Mouse (Mus musculus): Measurements from ENCODE around the gene Prss30. TPM values are rescaled to one million over a fixed set of nuclear protein-coding genes. Genes with fewer than 3 reads are reported as not detected.

Prss30 gene
- not detected for total RNA-seq (2021)
- long read RNA-seq, experiment 1 = 0 reads
- long read RNA-seq, experiment 2 = 0 reads

DNA sequence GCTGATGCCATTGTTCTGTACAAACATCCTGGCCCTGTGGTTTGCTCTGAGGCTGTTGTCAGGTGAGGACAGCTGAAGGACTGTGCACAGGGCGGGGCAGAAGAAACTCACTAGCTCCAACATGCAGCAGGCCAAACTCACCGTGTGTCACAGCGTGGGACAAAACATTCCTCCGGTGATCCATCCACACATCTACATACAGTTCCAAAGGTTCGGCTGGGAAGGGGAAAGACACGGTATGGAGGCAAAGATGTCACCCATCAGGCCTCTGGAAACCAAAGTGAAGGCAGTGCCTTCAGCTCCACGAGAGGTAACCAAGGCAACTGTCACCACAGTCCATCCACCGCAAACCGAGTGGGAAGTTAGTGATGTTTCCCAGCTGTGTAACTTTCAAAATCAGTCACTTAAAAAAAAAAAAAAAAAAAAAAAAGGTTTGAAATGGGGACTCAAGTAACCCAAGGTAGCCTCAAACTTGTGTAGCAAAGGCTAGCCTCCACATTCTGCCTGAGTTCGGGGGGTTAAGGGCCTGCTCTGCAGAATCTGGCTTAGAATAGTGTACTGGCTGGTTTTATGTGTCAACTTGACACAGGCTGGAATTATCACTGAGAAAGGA lies at the start of gene Prss30:
TSS of gene Prss30 (minus strand) at position 270 of the 613 bp plus-strand sequence.
- no peak for DNase-seq (ENCODE audit: low spot score)

DNA sequence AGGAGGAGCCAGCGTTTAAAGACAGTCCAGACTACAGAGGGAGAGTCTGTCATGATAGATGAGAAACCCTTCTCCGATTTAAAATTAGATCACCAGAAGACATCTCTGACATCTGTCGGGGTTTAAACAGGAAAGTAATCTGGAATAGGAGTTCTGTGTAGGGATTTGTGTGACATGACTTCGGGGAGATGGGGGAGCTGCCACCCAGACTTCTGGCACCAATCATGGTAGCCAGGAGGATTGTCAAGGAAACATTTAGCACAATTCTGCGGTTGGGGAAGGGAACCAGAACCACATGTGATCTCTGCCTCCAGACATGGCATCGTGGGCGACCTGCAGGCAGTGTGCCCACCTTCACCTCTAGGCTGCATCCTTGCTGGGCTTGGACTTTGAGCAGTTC lies 49.1 kb upstream of the Prss30 start:
- DNase-seq (ENCODE audit: low spot score) = no peak

GRCm38 (mm10) chr17:24021375-24022199 lies 41.2 kb upstream of the Prss30 start:
- DNase-seq (ENCODE audit: low spot score) = peak; percentile 23

DNA sequence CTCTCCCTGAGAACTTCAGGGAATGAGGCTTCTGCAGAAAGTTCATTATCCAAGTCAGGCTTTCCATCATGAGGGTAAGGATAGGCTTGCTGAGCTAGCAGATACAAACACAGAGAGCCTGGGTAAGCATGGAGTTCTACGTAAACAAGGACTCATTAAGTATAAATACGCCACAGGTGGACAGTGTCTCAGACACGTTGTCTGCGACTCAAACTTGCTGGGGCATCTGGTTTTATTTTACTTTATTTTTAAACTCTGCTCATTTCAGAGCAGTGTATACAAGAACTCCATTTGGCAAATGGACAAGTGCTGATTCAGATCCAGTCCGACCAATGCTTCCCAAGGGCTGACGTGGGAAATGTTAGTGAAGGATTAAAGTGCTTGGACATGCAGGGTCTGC lies 40.3 kb upstream of the Prss30 start:
- no peak for DNase-seq (ENCODE audit: low spot score)

DNA sequence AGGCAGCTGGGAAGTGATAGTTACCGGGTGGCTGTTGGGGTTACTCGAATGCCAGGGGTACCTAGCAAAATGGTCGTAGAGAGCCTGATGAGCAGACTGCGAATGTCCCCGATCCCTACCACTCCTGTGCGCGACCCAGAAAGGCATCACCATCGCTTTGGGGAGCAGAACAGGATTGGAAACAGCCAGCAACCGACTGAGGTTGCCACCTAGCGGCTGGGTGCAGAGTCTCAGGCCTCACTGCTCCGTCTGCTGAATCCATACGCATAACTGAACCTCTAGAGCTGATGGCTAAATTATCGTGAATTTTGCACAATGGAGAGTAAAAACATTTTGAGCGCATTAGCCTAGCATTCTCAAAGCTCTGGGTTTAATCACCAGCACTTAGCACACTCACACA lies 35.4 kb upstream of the Prss30 start:
- no peak for DNase-seq (ENCODE audit: low spot score)

DNA sequence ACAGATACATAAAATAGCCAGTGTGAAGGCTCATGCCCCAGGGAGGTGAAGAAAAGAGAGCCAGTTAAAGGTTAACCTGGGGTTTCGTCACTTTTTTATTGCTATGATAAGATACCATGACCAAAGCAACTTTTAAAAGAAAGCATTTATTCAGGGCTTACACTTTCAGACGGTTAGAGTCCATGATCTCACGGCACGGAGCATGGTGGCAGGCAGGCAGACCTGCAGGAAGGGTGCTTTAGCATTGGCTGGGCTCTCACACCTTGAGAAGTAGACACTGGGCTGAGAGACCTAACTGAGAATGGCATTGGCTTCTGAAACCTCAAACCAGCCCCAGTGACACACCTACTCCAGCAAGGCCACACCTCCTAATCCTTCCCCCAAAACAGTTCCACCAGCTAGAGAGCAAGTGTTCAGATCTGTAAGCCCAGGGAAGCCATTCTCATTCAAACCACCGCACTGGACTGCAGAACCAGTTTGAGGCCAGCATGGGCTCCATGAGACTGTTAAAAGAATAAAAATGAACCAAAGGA lies 34.1 kb upstream of the Prss30 start:
- no peak for DNase-seq (ENCODE audit: low spot score)

DNA sequence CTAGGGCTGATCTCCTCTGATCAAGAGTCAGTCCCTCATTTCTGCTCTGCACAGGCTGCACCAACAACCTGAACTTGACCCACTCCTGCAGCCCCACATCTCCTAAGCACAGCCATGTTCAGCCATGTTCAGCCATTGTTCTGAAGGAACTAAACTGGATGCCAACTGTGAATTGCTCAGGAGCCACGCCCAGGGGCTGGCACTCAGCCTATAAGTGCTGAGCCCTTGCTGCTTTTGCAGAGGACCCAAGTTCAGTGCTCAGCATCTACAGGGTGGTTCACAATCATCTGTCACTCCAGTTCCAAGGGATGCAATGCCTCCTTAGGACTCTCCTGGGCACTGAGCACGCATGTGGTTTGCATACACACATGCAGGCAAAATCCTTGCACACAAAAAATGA lies 32.6 kb upstream of the Prss30 start:
- no peak for DNase-seq (ENCODE audit: low spot score)

- no peak for DNase-seq (ENCODE audit: low spot score)
Measured at GRCm38 (mm10) chr17:24009617-24010016, 29.3 kb upstream of the Prss30 start.

DNA sequence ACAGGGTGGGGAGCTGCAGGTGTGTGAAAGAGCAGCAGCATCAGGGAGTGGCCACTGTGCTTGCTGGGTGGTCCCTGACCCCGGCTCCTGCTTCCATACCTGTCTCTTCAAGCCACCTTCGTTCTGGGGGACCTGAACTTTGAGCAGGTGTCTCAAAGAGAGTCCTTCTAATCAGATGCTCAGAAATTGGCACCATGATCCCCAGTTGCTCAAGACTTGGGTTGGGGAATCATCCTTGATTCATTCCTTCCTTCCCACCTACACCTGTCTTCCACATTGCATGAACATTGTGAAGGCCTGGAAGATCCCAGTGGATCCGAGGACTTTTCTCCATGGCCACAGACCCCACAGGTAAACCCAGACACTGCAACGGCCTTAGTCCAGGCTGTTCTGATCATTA lies 27.7 kb upstream of the Prss30 start:
- no peak for DNase-seq (ENCODE audit: low spot score)

- no peak for DNase-seq (ENCODE audit: low spot score)
Measured at GRCm38 (mm10) chr17:24007391-24007790, 27.0 kb upstream of the Prss30 start.

GRCm38 (mm10) chr17:24006930-24007329 lies 26.6 kb upstream of the Prss30 start:
- no peak for DNase-seq (ENCODE audit: low spot score)

- no peak for DNase-seq (ENCODE audit: low spot score)
Measured at GRCm38 (mm10) chr17:24005049-24005448, 24.7 kb upstream of the Prss30 start.

DNA sequence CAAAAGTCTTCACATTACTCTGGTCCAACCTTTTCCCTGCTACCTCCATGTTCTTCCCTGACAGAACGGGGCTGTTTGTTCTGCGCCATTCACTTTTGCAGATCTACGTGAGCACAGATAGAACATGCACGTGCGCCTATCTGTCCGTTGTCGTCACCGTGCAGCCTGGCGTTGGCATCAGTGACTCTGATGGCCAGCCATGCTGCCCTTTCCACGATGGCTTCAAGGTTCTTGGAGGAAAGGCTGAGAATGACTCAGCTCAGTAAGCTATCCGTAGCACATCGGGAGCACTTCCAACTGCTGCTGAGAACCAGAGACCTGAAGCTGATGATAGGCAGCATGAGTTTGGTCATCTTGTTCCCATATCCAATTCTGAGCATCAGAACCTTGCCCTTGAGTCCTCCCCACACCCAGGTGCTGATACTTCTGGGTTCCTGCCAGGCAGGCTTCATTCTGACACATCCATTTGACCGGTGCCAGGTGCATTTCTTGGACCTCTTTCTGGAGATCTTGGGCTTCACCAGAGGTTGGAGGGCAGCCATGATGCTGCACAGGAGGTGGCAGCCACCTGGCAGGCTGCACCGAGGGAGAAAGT lies 23.8 kb upstream of the Prss30 start:
- no peak for DNase-seq (ENCODE audit: low spot score)

GRCm38 (mm10) chr17:24000404-24000803 lies 20.0 kb upstream of the Prss30 start:
- peak; percentile 23 for DNase-seq (ENCODE audit: low spot score)

DNA sequence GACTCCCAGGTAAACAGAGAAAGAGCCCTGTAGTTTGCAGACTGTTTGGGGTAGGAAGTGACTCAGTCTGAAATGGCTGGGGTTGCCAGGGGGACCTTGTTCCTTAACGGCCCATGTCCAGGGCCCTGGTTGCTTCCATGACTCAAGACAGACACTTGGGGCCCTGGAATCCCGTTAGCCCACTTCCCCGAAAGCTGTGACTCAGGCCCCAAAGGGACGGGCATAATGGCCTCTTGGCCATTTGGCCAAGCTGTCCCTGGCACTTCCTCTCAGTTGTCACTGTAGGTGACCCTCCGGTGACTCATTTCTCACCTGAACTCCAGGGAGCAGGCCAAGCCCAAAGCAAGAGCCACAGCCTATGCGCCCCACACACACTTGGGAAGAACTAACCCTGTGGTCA lies 18.0 kb upstream of the Prss30 start:
- no peak for DNase-seq (ENCODE audit: low spot score)

DNA sequence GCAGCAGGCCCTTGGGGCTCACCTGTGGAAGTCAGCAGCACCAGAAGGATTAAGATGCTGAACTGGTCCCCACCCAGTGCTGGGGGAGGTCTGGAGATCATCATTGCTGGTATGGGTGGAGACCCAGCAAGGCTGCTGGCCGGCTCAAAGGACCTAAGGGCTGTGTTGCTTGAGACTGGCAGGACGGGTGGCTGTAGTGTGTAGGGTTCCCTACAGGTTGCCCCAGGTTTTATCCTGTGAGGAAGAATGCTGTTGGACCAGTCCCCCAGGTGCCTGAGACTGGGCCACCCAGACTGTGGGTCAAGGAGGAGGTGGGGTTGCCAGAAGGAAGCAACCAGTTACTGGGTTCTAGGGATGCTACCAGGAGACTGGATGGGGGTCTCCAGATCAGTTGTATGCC lies 17.5 kb upstream of the Prss30 start, which contains the start of gene Prss22:
TSS of gene Prss22 (minus strand) at position 200 of the 400 bp plus-strand sequence.
- DNase-seq (ENCODE audit: low spot score) = no peak

DNA sequence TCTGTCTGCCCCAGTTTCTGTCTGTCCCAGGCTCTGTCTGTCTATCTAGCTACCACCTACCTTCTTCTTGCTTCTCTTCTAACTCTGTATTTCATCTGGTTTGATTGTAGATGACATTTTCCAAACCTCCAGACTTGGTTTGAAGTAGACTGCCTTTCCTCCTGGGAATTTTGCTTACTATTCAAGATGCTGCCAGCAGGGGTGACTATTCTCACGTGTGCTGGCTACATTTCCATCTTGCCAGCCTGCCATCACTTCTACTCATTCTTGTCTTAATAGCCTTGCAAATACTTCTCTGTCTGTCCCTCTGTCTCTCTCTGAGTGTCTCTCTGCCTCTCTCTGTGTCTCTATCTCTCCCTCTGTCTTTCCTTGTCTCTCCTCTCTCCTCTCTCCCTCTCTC lies 15.1 kb upstream of the Prss30 start:
- no peak for DNase-seq (ENCODE audit: low spot score)

GRCm38 (mm10) chr17:23994667-23995066 lies 14.3 kb upstream of the Prss30 start:
- DNase-seq (ENCODE audit: low spot score) = no peak

DNA sequence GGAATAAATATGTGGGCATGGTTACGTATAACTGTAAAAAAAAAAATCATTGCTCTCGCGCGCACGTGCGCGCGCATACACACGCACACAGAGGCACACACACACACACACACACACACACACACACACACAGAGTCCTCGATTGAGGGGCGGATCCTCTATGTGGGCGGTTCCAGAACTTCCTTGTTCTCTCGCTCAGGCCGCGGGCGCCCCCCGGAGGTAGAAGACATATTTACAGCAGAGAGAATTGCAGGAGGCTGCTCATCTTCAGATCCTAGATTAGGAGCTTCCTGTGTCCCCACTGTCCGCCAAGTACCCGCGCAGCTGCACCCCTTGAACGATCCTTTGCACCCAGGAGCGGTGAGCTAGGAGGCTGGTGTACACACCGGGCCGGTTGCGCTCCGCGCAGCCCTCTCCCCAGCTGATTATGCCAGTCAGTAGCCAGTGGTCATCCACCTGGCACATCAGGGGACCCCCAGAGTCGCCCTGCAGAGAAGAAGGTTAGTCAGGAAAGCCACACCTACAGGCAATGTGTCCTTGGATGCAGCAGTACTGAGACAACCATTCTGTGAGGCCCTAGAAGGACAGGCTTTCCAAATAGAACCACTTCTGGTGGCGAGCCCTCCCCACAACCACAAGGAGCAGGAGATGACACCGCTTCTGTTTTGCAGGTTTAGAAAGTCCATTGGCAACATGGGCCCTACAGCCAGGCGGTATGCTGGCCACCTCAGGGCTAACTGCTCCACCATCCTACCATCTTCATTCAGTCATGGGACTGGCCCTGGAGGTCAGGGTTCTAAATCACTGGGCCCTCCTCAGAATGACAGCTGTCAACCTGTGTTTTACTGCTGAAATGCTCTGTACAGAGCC lies 13.4 kb upstream of the Prss30 start:
- DNase-seq (ENCODE audit: low spot score) = peak; percentile 86

- no peak for DNase-seq (ENCODE audit: low spot score)
Measured at GRCm38 (mm10) chr17:23992789-23993553, 12.6 kb upstream of the Prss30 start.

GRCm38 (mm10) chr17:23989802-23990201 lies 9.4 kb upstream of the Prss30 start:
- DNase-seq (ENCODE audit: low spot score) = no peak

Data from gastrocnemius, adult 18-20 months (tissue).